Mouse (Mus musculus) mesoderm, embryonic 11.5 days (tissue): ENCODE data around the gene Ruvbl1.
A peak's percentile ranks its signal among the peaks of the same experiment; 100 is the strongest.

Source experiments
- DNase-seq: peaks from one replicate; pipeline ENCODE4 v3.0.0-alpha.2; 2012; ENCODE audit warnings: low read depth, low spot score

The Ruvbl1 gene

DNA sequence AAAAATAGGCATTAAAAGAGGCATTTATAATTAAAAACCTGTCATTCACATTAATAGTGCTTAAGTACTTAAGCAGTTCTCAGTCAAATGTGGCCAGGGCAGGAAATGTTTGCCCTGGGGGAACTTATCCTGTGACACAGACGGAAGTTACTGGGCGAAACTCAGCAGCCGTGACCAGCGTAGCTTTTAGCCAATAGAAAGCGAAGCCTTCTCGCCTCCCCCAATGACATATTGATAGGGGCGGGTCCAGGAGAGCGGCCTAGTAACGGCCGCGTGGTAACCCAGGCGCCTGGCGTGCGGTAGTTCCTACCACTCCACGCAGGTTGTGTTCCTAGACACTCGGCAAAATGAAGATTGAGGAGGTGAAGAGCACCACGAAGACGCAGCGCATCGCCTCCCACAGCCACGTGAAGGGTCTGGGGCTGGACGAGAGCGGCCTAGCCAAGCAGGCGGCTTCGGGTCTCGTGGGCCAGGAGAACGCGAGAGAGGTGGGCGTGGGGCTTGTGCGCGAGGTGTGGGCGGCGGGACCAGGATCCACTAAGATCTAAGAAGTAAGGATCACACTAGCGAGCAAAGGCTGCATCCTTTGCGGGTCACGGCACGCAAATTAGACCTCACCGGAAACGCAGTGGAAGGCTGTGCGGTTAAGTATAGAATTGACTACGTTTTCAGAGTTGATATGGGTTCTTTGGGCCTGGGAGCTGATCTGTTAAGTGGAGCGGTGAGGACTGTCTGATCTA lies at the start of gene Ruvbl1:
Ruvbl1 (plus strand) TSS at position 229 of the 740 bp plus-strand sequence.
- DNase-seq = peak; percentile 95

GRCm38 (mm10) chr6:88416130-88416758 lies 49.0 kb upstream of the Ruvbl1 start:
- DNase-seq = peak; percentile 36

DNA sequence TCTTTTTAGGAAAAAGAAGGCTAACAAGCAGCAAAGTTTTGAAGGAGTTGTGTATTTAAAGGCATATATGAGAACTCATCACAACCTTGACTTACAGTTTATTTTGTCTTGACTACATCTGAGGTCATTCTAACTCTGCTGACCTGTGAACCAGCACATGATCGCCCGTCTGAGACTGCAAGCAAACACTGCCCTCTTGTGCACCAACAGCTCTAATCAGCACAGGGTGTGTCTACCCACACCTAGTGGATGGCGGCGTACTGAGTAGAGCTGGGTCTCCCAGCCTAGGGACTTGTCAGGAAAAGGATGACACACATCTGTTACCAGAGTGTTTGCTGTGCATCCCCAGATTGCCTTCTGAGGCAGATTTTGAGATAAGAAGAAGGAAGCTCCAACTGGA lies 34.0 kb upstream of the Ruvbl1 start:
- peak; percentile 34 for DNase-seq

DNA sequence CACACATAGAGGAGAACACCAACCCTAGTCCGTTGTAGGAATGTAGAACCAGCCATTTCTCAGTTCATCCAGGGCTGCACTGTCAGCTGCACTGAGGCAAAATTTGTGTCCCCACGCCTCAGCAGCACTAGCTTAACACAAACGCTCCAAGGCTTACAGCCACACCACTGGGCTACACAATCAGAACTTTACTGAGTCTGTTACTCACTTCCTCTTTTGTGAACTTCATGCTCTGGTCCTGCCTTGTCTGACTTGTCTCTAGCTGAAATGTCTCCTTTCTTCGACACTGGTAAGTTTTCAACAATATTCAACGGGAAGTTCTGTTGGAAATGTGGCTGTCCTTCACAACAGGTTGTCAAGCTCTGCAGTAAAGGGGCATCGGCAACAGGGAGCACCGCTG lies 29.6 kb upstream of the Ruvbl1 start:
- DNase-seq = no peak

GRCm38 (mm10) chr6:88439056-88439455 lies 26.2 kb upstream of the Ruvbl1 start:
- DNase-seq = no peak

DNA sequence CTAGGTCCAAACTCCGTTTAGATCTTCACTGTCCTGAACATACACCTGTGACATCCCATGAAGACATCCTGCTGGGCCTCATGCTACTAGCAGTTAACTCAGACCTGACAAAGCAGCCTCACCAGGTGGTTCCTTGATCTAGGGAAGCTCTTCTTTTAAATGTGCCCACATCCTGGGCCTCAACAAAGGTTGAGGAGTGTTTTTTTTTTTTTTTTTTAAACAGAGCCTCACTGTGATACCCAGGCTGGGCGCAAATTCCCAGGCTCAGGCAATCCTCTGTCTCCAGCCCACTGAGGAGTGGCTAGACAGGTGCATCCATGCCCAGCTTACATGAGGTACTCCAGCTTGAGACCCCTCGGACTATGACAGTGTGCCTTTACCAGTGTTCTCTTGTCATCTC lies 22.7 kb upstream of the Ruvbl1 start:
- no peak for DNase-seq

GRCm38 (mm10) chr6:88443446-88443845 lies 21.8 kb upstream of the Ruvbl1 start:
- DNase-seq = no peak

GRCm38 (mm10) chr6:88444076-88444750 lies 21.0 kb upstream of the Ruvbl1 start:
- DNase-seq = no peak

DNA sequence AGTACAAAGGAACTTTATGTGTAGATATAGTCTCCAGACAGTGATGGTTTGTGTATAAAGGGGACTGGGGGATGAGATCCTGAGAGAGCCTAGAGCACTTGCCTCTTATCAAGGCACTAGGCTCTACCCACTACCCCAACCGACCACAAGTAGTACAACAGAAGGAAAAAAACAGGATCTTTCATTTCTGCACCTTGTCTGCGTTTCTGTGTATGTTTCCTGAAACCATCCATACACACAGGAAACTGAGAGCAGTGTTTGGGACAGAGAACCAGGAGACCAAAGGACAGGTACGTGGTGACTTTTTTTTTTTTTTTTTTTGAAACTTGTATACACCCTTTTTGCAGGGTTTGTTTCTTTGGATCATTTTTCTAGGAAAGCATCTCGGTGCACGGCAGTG lies 19.5 kb upstream of the Ruvbl1 start:
- DNase-seq = no peak

DNA sequence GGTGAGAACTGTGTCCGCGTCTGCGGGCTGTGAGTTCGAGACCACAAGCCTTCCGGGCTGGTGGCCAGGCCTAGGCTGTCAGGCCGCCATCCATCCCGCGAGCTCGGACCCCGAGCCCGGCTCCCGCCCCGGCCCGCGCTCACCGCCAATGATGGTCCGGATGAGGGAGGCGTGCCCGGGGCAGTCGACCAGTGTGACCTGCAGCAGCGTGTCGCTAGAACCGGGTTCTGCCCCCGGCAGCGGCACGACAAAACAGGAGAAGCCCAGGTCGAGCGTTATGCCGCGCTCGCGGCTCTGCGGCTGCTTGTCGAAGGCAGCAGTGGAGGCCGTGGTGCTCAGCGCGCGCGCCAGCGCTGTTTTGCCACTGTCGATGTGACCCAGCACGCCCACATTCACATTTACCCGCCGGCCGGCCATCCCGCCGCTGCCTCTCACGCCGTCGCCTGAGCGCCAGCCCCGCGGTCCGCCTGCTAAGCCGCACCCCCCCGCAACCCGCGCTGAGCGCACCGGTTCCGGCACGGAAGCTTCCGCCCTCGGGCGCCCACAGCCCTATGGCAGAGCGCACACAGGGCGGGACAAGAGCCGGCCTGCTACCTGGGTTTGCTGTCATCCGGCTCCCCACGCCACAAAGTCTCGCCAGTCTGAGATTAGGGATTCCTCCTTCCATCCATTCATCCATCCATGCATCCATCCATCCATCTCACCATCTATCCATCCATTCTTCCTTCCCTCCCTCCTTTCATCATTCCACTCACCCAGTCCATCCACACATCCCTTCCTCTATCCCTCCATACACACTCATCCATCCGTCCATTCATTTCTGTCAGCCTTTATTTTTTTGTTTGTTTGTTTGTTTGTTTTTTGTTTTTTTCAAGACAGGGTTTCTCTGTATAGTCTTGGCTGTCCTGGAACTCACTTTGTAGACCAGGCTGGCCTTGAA lies 18.9 kb upstream of the Ruvbl1 start, which contains the start of gene Eefsec:
Eefsec (minus strand) TSS at position 477 of the 940 bp plus-strand sequence.
- peak; percentile 82 for DNase-seq

DNA sequence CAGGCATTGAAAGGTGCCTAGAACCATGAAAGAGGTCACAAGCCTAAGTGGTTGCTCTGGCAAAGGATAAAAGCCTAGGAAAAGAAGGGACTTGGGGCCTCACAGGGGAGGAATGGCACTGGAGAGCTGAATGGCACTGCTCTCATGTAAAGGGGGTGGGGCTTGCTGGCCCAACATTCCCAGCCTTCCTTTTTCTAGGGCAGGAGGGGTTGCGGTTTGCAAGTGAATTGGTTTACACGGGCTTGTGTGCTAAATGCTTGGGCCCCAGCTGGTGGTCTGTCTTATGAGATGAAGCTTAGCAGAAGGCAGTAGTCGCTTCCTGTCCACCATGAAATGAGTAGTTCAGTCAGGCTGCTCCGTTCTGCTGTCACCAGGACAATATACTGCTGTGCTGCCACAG lies 17.8 kb upstream of the Ruvbl1 start:
- no peak for DNase-seq

DNA sequence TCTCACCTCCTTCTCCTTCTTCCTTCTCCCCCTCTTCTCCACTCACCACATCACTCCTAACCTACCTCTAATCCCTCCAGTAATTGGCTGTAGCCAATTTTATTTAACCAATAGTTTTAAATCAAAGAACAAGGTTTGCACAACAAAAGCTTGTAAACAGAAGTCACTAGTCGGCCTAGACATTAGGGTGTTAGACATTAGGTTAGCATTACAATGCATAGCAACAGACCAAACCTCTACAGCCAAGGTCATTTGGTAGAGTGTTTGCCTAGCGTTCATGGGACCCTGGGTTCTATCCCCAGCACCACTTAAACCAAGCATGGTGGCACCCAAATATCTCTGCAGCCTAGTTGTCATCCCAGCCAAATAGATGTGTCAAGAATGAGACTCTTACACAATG lies 10.7 kb upstream of the Ruvbl1 start:
- no peak for DNase-seq

DNA sequence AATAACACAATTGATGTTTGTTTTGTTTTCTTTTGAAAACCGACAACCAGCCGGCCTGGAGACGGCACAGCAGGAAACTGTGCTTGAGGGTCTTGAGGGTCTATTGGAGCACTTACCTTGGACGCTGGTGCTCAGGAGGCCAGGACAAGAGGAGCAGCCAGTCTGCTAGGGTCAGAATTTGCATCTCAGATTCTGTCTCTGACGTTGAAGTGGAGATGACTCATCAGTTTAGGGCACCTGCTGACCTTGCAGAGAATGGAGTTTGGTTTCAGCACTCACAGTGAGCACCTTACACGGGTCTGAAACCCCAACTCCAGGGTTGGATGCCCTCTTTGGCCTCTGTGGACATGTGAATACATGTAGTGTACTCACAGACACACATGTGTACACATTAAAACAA lies 4.7 kb downstream of the Ruvbl1 start:
- DNase-seq = no peak

DNA sequence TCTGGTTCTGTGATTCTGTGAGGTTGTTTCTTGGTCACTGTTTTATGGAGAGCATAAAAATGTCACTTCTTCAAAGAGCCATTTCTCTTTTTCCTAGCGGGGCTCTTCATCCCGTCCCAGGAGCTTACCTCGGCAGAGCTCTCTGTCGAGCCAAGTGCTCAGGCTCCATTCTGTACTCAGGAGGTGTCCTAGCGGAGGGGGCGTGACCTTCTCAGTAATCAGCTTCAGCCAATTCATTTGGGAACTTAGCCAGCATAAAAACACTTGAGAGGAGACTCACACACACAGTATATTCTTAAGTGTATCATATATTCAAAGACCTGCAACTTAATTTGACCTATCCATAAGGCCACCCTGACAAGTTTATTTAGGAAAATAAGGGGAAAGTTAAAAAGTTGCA lies 15.2 kb downstream of the Ruvbl1 start:
- no peak for DNase-seq

- no peak for DNase-seq
Measured at GRCm38 (mm10) chr6:88483111-88483510, 17.9 kb downstream of the Ruvbl1 start.

GRCm38 (mm10) chr6:88483913-88484312 lies 18.7 kb downstream of the Ruvbl1 start:
- DNase-seq = no peak

GRCm38 (mm10) chr6:88485378-88485777 lies 20.2 kb downstream of the Ruvbl1 start:
- no peak for DNase-seq

DNA sequence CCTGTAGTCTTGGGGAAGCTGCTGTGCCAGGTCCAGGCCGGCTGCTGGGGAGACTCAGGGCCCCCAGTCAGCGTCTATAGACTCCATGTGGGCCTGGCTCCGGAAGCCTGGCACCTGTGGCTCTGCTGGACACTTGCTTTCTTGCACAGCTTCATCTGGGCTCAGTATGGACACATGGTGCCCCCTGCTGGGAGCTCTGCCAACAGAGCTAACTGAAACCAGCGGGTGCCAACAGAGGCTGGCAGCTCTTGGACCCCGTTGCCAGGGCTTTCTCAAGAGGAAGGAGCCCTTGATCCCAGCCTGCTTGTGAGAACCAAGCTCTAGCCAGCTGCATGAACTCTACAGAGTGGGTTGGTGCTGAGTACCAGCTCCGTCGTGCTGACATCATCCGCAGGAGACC lies 21.7 kb downstream of the Ruvbl1 start:
- DNase-seq = peak; percentile 37

- no peak for DNase-seq
Measured at GRCm38 (mm10) chr6:88489026-88489425, 23.8 kb downstream of the Ruvbl1 start.

DNA sequence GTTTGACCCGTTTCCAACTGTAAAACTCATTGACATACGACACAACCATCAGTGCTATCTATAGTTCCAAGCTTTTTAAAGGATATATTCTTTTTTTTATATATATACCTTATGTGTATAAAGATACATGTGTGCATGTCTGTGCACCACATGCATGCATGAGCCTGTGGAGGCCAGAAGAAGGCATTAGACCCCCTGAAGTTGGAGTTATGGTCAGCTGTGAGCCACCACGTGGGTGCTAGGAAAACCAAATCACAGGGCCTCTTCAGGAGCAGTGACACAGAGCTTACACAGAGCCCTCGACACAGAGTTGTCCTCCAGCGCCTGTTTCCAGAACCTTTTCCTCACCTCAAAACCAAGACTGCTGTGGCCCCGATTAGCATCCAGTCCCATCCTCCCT lies 24.6 kb downstream of the Ruvbl1 start:
- DNase-seq = no peak

DNA sequence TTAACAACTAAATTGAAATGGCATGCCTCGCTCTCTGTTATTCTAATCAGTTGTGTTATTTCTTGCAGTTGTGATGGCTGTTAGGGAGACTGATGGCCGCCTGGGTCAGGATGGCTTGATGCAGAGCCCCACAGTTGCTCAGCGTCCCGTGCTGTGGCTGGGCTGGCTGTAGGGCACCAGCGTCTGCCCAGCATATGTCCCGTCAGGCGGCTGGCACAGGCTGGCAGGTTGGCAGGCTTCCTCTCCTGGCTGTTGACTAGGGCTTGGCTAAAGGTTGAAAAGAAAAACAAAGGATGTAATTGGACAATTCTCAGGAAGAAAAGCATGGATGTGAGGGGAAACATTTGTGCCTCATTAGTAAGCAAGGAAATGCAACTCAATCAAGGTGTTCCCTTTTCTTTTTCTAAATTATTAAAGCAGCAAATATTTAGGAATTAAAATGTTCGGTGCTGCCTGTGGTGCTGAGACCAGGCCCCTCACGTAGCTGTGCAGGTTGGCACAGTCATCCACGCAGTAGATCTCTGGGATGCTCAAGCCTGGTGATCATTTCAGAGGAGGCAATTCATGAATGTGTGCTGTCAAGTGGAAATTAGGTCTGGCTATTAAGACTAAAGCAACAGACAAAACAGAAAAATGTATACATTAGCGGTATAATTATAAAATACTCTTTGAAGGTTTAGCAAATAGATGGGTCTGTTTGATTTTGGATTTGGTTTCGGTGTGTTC lies 25.6 kb downstream of the Ruvbl1 start:
- DNase-seq = no peak
